Mouse (Mus musculus): ENCODE measurements around the gene Pdlim7. TPM values are rescaled to one million over a fixed set of nuclear protein-coding genes. Genes with fewer than 3 reads are reported as not detected.

The Pdlim7 gene
- polyA plus RNA-seq, 1 experiment from 2014 or later: 221 TPM

- Histone ChIP-seq H3K27ac (peak overlapping the region; percentile 17; the same call in 1 of the 2 replicates), H3K4me3 (peak overlapping the region; percentile 90), H3K27me3 (ENCODE audit: insufficient read depth, poor library complexity, severe bottlenecking) (no peaks in the 10 kb centered on the region), H3K4me1 (replicated peaks) (peaks cover 44% of the 10 kb centered on the region), H3K9me3 (no peaks in the 10 kb centered on the region), H3K36me3 (peaks cover 39% of the 10 kb centered on the region)
- no peak for DNase-seq (ENCODE audit: low spot score)
- WGBS: 82% methylated on average over 6 of the region's 6 CpGs
Measured at GRCm38 (mm10) chr13:55446483-55447105, 66.9 kb downstream of the Pdlim7 start.

Other genes starting within 250 kb of the Pdlim7 start
- 510 and 522 TPM in 2 replicates for gene Prelid1, start 193.2 kb downstream of the Pdlim7 start, polyA plus RNA-seq (2016; fragmentation: Nextera tagmentation; extraction: Ambion mirVana)
- gene Rab24, start 191.7 kb downstream of the Pdlim7 start, polyA plus RNA-seq (2016; fragmentation: Nextera tagmentation; extraction: Ambion mirVana): 80.9 and 83.7 TPM in 2 replicates
- 25.2 and 33.7 TPM in 2 replicates for gene Mxd3, start 183.9 kb downstream of the Pdlim7 start, polyA plus RNA-seq (2016; fragmentation: Nextera tagmentation; extraction: Ambion mirVana)
- 95.2 and 107 TPM in 2 replicates for gene Lman2, start 150.9 kb downstream of the Pdlim7 start, polyA plus RNA-seq (2016; fragmentation: Nextera tagmentation; extraction: Ambion mirVana)
- 0.44 and 0.68 TPM in 2 replicates for gene Rgs14, start 143.9 kb downstream of the Pdlim7 start, polyA plus RNA-seq (2016; fragmentation: Nextera tagmentation; extraction: Ambion mirVana)
- gene Slc34a1, start 115.5 kb downstream of the Pdlim7 start, polyA plus RNA-seq (2016; fragmentation: Nextera tagmentation; extraction: Ambion mirVana): 0.22 TPM in 1 of 2 replicates, not detected in the other
- not detected in 2 replicates for gene Pfn3, start 98.4 kb downstream of the Pdlim7 start, polyA plus RNA-seq (2016; fragmentation: Nextera tagmentation; extraction: Ambion mirVana)
- 0.07 and 0.25 TPM in 2 replicates for gene F12, start 86.9 kb downstream of the Pdlim7 start, polyA plus RNA-seq (2016; fragmentation: Nextera tagmentation; extraction: Ambion mirVana)
- gene Grk6, start 68.6 kb downstream of the Pdlim7 start, polyA plus RNA-seq (2016; fragmentation: Nextera tagmentation; extraction: Ambion mirVana): 51.5 and 52.3 TPM in 2 replicates
- 0.69 and 1.0 TPM in 2 replicates for gene Prr7, start 49.4 kb downstream of the Pdlim7 start, polyA plus RNA-seq (2016; fragmentation: Nextera tagmentation; extraction: Ambion mirVana)
- gene Dbn1, start 25.6 kb downstream of the Pdlim7 start, polyA plus RNA-seq (2016; fragmentation: Nextera tagmentation; extraction: Ambion mirVana): 420 and 518 TPM in 2 replicates
- gene Dok3, start 15.6 kb upstream of the Pdlim7 start, polyA plus RNA-seq (2016; fragmentation: Nextera tagmentation; extraction: Ambion mirVana): 3.5 and 3.9 TPM in 2 replicates
- 85.2 and 88.2 TPM in 2 replicates for gene Ddx41, start 23.0 kb upstream of the Pdlim7 start, polyA plus RNA-seq (2016; fragmentation: Nextera tagmentation; extraction: Ambion mirVana)
- gene Fam193b, start 57.4 kb upstream of the Pdlim7 start, polyA plus RNA-seq (2016; fragmentation: Nextera tagmentation; extraction: Ambion mirVana): 63.7 and 64.3 TPM in 2 replicates
- 102 and 112 TPM in 2 replicates for gene Tmed9, start 60.1 kb upstream of the Pdlim7 start, polyA plus RNA-seq (2016; fragmentation: Nextera tagmentation; extraction: Ambion mirVana)
- 32.2 and 39.9 TPM in 2 replicates for gene B4galt7, start 86.2 kb upstream of the Pdlim7 start, polyA plus RNA-seq (2016; fragmentation: Nextera tagmentation; extraction: Ambion mirVana)
- gene Caml, start 109.3 kb upstream of the Pdlim7 start, polyA plus RNA-seq (2016; fragmentation: Nextera tagmentation; extraction: Ambion mirVana): 55.0 and 60.9 TPM in 2 replicates
- gene Ddx46, start 121.4 kb upstream of the Pdlim7 start, polyA plus RNA-seq (2016; fragmentation: Nextera tagmentation; extraction: Ambion mirVana): 27.1 and 38.2 TPM in 2 replicates
- gene B230219D22Rik, start 179.4 kb upstream of the Pdlim7 start, polyA plus RNA-seq (2016; fragmentation: Nextera tagmentation; extraction: Ambion mirVana): 42.2 and 50.0 TPM in 2 replicates
- gene Txndc15, start 201.0 kb upstream of the Pdlim7 start, polyA plus RNA-seq (2016; fragmentation: Nextera tagmentation; extraction: Ambion mirVana): 75.1 and 84.9 TPM in 2 replicates
- gene Pcbd2, start 213.7 kb upstream of the Pdlim7 start, polyA plus RNA-seq (2016; fragmentation: Nextera tagmentation; extraction: Ambion mirVana): 30.4 and 34.3 TPM in 2 replicates